Mouse (Mus musculus): ENCODE results near the gene Defb21. TPM values are rescaled to one million over a fixed set of nuclear protein-coding genes. Genes with fewer than 3 reads are reported as not detected.
A peak's percentile ranks its signal among the peaks of the same experiment; 100 is the strongest.

Defb21 gene
- not detected for total RNA-seq (2021)
- long read RNA-seq, result 0 reads

DNA sequence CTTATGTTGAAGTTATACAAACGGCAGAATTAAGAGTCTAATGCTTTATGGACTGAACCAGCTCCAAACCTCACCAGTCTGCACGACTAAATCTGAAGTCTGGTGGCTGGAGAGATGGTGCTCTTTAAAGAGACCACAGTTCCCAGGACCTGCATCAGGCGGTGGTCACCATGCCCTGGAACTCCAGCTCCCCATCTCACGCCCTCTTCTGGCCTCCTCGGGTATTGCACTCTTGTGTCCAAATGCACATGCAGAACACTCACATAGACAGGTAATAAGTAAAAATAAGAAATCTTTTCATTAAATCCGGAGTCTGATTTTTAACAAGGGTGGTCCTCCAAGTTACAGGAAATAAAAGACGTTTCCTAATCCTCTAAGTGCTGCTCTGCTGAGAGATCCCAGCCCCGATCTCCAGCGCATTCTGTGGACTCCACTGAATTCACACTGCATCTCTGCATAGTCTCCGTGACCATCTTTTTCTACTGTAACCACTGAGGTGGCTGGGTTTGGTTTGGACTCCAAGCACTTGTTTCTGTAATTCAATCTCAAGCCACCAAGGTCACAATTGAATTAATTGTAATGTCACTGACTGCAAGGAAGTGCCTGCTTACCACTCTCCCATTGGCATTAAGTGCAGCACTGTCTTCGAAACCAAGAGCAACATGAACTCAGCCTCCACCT lies at the start of gene Defb21:
Gene Defb21, plus strand, starts transcription at position 631 of the 681 bp plus-strand sequence.
- no peak for DNase-seq (ENCODE audit: low spot score in 2 of 2)

DNA sequence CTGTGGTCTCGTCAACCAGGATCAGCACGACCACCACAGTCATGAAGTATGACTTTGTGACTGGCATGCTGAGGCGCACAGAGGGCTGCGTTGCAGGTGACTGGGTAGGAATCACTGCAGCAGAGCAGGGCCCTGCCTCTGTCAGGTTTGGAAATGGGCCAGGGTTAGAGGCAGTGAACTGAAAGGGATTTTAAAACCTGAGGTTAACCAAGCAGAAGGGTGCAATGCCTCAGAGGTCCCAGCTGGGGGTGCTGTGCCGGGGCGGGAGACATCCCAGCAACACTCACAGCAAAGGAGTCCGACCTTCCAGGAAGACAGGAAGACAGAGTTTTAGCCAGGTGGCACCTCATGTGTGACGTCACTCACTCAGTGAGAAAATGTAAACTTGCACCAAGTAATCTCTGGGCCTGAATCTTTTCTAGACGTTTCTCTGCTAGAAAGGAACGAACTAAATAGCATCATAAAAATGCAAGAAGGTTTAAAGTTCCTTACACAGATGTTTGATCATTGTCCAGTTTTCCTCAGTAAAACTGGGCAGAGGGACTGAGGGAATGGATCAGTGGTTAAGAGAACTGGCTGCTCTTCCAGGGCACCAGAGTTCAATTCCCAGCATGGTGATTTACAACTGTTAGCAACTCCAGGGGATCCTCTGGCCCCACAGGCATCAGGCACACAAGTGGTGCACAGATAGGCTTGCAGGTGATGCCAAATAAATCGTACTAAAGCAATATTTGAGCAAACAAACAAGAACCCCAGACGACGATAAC lies 32.4 kb upstream of the Defb21 start, which contains the start of gene Defb29:
Gene Defb29, minus strand, starts transcription at position 155 of the 767 bp plus-strand sequence.
- DNase-seq (ENCODE audit: low spot score in 2 of 2), result no peak

DNA sequence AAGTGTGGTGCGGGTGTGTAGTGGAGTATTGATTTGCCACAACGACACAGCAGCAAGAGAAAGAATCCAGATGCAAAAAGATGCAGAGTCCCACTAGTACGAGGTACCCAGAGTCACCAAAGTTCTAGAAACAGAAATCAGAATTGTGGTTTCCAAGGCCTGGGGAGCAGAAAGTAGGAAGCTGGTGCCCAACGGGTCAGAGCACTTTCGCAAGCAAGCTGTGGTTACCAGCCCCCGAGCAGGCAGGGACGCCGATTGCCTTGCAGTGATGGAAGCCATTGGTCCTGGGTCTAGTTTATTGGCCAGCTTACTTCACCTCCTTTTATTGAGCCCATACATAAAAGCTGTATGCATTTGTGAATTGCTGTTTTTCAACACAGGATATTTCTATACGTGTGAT lies 30.6 kb upstream of the Defb21 start:
- no peak for DNase-seq (ENCODE audit: low spot score in 2 of 2)

GRCm38 (mm10) chr2:152542897-152543296 lies 29.6 kb upstream of the Defb21 start:
- DNase-seq (ENCODE audit: low spot score in 2 of 2), result no peak

GRCm38 (mm10) chr2:152543478-152543877 lies 29.1 kb upstream of the Defb21 start:
- DNase-seq (ENCODE audit: low spot score in 2 of 2), result no peak

- peak; percentile 68 to 91 for DNase-seq (ENCODE audit: low spot score in 2 of 2)
These were observed 27.9 kb upstream of the Defb21 start for GRCm38 (mm10) chr2:152544691-152545090.

GRCm38 (mm10) chr2:152548124-152548523 lies 24.4 kb upstream of the Defb21 start:
- no peak for DNase-seq (ENCODE audit: low spot score in 2 of 2)

DNA sequence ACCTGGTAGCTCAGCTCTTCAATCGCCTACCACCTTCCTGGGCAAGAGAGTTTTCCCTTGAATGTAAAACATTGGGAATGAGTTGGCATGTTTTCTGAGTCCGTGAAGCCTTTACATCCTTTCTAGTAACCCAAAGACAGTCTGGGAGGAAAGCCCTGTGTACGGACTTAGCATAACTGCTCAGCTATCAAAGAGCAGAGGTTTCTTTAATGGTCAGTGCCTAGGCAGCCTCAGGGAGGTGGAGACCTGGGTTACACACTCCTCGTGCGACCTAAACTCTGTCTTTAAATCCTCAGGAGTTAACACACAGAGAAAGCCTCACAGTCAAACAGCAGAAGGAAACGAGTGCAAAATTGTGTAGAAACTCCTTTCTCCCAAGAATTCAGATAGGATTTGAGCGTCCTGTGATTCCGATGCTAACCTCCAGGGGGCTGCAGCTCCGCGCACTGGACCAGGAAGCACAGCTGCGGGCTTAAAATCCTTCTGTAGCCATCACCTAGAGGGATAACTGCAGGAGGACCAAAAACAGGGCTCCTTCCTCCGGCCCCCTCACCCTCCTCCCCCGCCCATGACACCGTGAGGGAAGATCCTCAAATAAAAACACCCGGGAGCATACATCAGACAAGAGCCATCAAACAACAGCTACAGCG lies 18.6 kb upstream of the Defb21 start:
- DNase-seq (ENCODE audit: low spot score in 2 of 2), result peak; percentile 11 to 74

DNA sequence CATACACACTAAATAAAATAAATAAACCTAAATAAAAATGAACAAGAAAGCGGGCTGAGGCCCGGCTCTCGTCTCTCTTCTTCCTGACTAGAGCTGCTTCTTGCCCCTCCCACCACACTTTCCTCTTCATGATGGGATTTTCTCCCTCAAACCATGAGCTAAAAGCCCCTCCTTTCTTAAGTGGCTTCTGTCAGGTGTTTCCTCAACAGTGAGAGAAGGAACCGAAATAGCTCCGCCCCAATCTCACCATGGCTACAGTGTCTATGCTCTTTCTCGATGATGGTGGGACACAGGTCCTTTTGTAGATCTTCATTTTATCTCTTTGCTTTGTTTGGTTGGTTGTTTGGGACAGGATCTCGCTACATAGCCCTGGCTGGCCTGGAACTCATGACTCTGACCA lies 15.9 kb upstream of the Defb21 start:
- no peak for DNase-seq (ENCODE audit: low spot score in 2 of 2)

- no peak for DNase-seq (ENCODE audit: low spot score in 2 of 2)
These were observed 3.5 kb upstream of the Defb21 start, which contains the start of gene Gm17416 for GRCm38 (mm10) chr2:152569038-152569437. Gene Gm17416 (plus strand): TSS chr2:152569338.

DNA sequence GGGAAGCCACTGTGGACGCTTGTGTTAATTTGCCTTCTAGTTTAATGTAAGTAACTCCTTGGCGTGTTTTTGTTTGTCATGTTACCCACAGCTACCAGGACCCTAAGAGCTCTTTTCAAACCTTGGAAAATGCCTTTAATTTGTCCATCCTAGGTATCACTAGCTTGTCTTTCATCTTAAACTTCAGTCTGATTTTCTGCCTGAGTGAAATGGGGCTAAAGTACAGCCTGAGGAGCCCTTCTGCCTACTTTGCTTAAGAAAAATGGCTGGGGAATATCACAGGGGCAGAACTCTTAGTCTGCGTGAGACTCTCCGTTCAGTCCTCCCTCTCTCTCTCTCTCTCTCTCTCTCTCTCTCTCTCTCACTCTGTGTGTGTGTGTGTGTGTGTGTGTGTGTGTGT lies 2.7 kb upstream of the Defb21 start:
- DNase-seq (ENCODE audit: low spot score in 2 of 2), result no peak

- DNase-seq (ENCODE audit: low spot score in 2 of 2), result no peak
These were observed 2.2 kb upstream of the Defb21 start for GRCm38 (mm10) chr2:152570313-152570712.

GRCm38 (mm10) chr2:152573484-152573883 lies 940 bp downstream of the Defb21 start:
- no peak for DNase-seq (ENCODE audit: low spot score in 2 of 2)

DNA sequence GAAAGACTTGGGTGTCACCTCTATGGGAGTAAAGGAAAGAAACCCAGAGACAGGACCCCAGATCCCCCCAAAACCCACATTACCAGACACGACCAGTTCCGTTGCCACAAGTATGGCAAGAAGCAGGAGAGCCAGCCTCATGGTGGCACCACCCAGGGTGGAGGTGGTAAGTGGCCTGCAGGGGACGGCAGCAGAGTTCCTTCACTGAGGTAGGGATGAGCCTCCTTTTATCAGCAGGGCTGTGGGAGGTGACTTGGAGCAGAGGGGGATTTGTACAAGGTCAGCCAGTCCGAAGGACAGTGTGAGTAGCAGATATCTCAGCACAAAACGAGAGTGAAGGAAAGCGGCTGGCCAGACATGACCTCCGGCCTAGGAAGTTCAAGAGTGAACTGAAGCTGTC lies 7.6 kb downstream of the Defb21 start, which contains the start of gene Defb19:
Gene Defb19, minus strand, starts transcription at position 206 of the 400 bp plus-strand sequence.
- DNase-seq (ENCODE audit: low spot score in 2 of 2), result no peak

DNA sequence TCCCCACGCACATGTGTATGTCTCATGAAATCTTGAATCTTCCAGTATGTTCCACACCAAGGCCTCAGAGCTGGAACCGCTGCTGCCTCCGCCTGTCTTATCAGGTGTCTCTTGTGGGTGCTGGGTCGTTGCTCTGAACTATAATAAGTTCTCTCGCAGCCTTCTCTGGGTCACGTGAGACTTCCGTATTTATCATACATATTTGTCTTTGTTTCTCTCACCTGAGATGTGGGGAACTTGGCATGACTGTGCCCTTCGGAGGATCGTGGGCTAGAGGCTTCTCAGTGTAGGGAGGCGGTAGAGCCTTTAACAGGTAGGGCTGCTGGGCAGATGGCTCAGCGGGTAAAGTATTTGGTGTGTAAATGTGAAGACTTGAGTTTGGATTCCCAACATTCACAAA lies 8.1 kb downstream of the Defb21 start:
- DNase-seq (ENCODE audit: low spot score in 2 of 2), result no peak

DNA sequence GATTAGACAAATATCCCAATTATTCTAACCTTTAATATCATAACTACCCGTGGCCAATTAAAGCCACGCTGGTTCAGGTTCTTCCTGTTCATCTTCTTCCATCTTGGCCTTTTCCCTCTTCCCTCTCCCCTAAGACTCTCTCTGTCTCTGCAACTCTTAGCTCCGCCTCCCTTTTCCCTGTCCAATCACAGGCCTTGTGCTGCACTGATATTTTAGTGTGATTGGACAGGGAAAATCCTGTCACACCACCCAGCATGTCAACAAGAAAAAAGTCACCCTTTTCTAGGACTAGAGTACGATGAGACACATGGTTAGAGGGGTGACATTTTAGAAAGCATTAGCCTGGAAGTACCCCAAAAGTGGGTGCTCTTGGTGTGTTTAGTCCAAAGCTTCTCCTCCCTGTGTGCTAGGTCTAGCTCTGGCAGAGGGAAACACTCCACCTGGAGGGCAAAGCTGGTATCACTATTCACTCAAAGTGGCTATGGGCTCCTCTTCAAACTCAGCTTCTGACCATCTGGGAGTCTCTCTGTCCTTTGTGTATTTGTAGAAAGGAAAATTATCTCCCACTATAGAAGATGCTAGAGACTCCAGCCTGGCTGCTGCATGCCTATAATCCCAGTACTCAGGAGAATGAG lies 14.5 kb downstream of the Defb21 start:
- peak in 1 of 2 experiments; percentile 19 for DNase-seq (ENCODE audit: low spot score in 2 of 2)

DNA sequence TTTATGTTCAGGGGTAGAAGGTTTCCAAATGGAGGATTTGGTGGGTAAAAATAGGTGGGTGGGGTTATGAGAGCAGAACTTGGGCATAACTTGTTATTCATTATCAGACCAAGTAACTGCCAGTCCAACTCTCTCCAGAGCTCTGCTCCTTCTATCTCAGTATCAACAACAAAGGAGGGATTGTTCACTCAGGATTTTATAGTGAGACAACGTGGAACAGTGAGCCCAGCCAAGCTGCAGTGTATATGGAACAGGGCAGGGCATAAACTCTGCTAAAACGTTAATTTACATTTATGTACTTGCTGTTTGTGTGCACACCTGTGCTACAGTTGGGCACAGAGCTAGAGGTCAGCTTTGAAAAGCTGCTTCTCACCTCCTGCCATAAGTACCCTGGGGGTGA lies 15.9 kb downstream of the Defb21 start:
- no peak for DNase-seq (ENCODE audit: low spot score in 2 of 2)

DNA sequence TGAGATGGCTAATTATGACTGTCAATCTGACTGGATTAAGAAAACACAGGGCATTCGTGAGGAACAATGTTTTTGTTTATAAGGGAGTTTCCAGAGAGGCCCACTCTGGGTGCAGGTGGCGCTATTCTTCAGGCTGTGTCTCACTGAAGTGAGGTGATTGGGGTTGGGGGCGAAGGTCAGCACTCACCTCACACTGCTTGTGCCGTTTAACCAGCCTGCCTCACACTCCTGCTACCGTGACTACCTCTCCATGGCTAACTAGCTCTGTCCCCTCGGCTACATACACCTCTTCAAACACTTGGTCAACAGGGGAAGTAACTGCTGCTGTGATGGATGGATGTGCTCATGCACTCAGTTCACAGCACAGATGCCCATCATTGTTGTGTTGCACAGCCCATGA lies 16.5 kb downstream of the Defb21 start:
- DNase-seq (ENCODE audit: low spot score in 2 of 2), result no peak

DNA sequence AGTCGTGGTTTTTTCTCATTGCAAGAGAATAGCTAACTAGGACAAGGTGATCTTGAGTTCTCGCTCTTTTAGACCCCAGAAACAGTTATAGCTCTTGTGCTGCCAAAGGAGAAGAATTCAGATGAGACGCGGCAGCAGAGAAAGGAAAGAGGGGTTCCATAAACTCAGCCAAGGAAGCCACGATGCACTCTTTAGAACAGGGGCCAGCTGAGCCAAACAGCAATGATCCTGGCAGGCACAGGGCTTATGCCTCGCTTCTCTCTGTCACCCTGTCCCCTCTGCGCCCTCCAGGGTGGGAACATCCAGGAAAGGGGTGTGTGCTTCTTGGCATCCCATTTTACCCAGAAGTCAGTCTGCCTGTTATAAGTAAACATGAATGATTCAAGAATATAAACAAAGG lies 26.8 kb downstream of the Defb21 start, which contains the start of gene Defb45:
Gene Defb45, minus strand, starts transcription at position 101 of the 400 bp plus-strand sequence.
- DNase-seq (ENCODE audit: low spot score in 2 of 2), result no peak

DNA sequence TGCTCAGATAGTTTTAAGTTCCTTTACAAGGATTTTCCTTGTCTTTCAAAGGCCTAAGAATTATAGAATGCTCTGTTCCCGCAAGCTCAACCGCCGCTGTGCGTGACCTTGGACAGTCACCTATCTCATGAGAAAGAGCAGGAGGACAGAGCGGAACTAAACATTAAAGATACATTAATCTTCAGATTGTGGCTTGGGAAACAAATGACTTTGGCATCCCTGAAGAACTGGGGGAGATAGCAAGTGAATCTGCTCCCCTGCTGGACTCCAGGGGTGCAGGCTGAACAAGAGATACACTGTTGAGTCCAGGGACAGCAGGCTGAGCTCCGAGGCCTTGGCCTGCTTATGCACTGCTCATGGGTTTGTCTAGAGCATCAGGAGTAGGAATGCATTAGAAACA lies 27.5 kb downstream of the Defb21 start:
- DNase-seq (ENCODE audit: low spot score in 2 of 2), result no peak

DNA sequence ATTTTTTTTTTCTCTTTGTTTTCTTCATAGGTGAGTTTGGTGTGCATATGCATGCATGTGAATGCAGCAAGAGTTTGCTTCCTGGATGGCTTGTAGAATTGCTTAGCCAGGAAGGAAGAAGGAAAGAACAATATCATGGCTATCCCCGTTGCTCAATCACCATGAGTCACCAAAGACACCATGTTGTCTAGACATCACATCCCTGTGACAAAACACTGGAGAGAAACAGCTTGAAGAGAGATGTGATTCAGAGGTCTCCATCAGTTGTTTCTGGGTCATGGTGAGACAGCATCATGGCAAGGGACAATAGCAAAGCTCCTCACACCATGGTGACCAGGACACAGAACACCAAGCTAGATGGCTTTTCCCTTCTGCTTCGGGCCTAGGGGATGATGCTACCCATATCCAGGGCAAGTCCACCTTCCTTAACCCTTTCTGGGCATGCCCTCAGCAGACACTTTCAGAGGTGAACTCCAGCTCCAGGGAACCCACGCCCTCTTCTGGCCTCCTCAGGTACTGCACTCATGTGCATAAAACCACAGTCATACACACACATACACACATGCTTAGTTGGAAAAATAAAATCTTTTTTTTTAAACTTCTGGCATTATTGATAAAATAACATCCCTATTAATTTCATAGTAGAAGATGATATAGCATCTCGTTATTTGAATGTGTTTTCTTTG lies 28.9 kb downstream of the Defb21 start:
- no peak for DNase-seq (ENCODE audit: low spot score in 2 of 2)

All from layer of hippocampus, adult 18-20 months (tissue).